Mouse (Mus musculus) retina, postnatal 1 day (tissue): Measurements from ENCODE around the gene Fgd3.

Source experiments
- DNase-seq: peaks from one replicate; pipeline ENCODE4 v3.0.0-alpha.2; 2012

Fgd3 gene

GRCm38 (mm10) chr13:49214454-49214853 is 105.7 kb downstream of the Fgd3 start:
- DNase-seq, result peak; percentile 55

- DNase-seq, result no peak
These were observed 106.6 kb downstream of the Fgd3 start for GRCm38 (mm10) chr13:49213531-49213932.

- no peak for DNase-seq
These were observed 107.2 kb downstream of the Fgd3 start for GRCm38 (mm10) chr13:49212711-49213500.
